Mouse (Mus musculus) heart, postnatal 0 days (tissue): Measurements from ENCODE around the gene Snap23.

ENCODE experiments used
- CTCF ChIP-seq: IDR thresholded peaks from 2 replicates; pipeline ENCODE4 v1.5.1; 2016; ENCODE audit warnings: antibody characterized with exemption, control low read depth, low read depth
- EP300 ChIP-seq: IDR thresholded peaks from 2 replicates; pipeline ENCODE4 v1.6.1; 2016; ENCODE audit warnings: antibody characterized with exemption, low read depth

DNA sequence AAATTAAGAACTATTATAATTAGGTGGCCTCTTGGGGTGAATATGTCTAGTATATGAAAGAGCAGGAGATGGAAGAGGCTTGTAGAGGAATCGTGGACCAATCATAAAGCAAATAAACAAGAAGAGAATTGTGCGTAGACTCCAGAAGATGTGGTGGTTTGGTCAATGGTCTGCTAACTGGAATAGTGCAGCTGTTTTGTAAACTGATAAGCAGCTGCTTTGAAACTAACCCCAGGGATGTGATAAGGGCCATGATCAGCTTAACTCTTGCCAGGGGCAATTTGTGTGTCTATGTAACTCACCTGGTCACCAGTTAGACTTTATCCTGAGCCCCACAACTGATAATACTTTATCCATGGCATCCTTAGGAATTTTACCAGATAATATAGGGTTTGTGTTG is 64.0 kb downstream of the Snap23 start:
- TF ChIP-seq CTCF = no peak
- no peak for TF ChIP-seq EP300
